Mouse (Mus musculus) cortical plate, adult 2 months (tissue): ENCODE results near the gene Pphln1.

Experiments
- CTCF ChIP-seq: fragments of 200-500 bp; IDR thresholded peaks from 2 replicates; pipeline ENCODE4 v1.5.1; 2011; ENCODE audit warnings: mild to moderate bottlenecking, control low read depth, low read length; ENCODE audit not compliant: insufficient read depth; ENCODE audit errors: extremely low read depth
- POLR2A ChIP-seq: fragments of 200-500 bp; IDR thresholded peaks from 2 replicates; pipeline ENCODE4 v1.6.1; 2011; ENCODE audit warnings: mild to moderate bottlenecking, low read length, control low read depth; ENCODE audit not compliant: insufficient read depth; ENCODE audit errors: extremely low read depth

GRCm38 (mm10) chr15:93412445-93412844 is 14.3 kb downstream of the Pphln1 start:
- TF ChIP-seq CTCF (no peak), POLR2A (no peak)
